Mouse (Mus musculus): ENCODE measurements around the gene Mis18bp1.
"Not testable (repeated sequence)": the region's sequence is repeated elsewhere in the genome, so short reads cannot be mapped to it uniquely, and the experiment has no call there.

Gene Mis18bp1

DNA sequence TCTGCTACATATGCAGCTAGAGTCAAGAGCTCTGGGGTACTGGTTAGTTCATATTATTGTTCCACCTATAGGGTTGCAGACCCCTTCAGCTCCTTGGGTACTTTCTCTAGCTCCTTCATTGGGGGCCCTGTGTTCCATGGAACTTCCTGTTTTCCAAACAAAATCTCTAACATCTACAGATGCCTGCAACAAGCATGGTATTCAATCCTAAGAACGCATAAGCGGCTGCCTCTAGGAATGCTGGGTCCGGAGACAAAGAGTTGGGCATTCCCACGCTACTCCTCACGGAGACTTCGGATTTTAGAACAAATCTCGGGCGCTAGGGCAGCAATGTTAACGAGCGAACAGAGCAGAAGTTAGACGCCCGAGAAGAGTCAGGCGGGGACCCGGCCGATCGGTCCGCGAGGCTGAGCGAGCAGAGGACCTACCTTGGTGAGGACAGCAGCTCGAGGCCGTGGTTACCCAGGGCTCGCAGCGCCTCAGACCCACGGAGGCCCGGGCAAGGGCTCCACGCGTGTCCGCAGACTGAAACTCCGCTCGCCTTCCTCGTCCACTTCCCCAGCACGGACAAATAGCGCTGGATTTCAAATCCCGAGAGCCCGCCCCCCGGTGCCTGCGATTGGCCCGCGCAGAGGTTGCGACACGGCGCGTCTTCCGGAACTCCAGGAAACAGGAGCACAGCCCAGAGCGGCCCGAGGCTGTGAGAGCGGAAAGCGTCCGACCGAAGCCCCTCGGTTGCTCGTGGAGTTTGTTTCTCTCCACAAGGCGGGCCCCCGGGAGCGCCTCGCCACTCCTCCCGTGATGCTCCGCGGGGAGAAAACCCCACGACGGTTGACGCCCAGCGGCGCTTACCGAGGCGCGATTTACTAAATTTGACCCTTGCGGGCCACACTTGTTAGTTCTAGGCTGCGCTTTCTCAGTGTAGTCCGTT, at the start of gene Mis18bp1:
Gene Mis18bp1 (minus strand): TSS at position 584 of the 931 bp plus-strand sequence.
- DNase-seq (ENCODE audit: low spot score in 2 of 2): peak; percentile 96

DNA sequence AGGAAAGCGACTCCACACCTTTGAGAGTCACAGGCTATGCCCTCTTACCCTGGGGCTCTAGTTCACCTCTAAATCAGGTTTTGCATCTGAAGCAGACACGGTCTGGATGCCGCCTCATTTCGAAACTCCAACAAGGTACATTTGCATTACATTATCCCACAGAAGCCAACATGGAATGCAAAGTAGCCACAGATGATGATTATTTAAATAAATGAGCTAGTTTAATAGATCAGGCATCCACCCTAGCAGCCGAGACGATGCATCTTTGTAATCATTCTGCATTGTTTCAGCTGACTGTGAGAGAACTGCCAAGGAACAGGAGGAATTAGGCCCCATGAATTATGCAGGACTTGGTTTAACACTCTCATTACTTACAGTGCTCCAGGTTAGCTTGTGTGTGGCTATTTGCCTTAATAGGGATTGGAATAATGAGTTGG, 44.0 kb upstream of the Mis18bp1 start:
- no peak for DNase-seq (ENCODE audit: low spot score in 2 of 2)

DNA sequence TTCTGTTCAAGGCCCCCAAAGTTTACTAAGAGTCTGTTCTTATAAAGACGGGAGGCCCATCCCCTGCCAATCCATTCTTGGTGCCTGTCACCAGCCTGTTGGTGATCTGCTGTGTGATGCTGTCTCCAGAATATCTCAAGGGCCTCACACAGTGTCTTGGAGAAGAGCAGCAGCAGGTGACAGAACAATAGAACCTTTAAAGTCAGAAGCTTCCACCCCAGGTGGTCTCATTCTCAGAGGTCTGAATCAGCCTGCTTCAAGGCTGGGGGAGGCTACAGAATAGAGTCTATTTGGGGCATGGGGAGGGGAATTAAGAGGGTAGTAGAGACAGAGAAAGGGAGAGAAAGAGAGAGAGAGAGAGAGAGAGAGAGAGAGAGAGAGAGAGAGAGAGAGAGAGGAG, 34.0 kb upstream of the Mis18bp1 start:
- no peak for DNase-seq (ENCODE audit: low spot score in 2 of 2)

DNA sequence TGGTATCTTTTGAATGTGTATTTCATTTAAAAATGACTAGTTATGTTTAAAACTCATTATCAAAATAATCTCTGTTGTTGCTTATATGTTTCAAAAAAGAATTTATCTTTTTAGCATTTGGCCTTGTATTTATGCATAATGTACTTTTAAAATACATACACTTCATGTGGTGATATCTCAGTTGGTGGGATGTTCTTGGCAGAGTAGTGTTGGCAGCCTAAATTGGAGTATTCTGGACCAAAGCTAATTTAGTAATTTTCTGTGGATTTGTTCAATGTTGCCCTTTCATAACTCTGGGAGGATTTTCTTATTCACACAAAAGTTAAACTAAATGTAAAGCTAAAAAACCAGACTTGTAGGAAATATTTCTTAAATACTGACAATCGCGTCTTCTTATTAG, 29.4 kb upstream of the Mis18bp1 start:
- no peak for DNase-seq (ENCODE audit: low spot score in 2 of 2)

DNA sequence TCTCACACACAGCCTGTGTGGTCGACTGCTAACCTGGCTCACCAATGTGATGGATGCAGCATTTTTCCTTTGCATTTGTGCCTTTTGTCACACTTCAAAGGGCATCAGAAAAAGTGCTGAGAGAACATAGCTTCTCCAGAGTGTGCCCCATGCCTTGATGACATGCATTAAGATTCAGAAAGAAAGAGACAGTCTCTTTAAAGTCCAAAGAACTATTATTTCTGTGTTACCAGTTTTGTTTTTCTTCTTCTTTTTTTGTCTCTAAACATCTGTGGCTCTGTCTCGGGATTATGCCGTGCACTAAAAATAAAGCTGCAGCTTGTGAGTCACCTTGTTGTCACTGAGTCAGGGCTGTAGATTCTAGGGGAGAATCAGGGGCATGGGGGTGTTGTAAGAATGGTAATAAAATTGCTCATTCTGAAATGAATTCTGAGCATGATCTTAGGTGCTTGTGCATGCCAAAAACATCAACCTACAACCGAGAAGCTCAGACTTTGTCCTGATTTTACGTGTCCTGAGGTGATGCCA, 21.7 kb upstream of the Mis18bp1 start:
- no peak for DNase-seq (ENCODE audit: low spot score in 2 of 2)

DNA sequence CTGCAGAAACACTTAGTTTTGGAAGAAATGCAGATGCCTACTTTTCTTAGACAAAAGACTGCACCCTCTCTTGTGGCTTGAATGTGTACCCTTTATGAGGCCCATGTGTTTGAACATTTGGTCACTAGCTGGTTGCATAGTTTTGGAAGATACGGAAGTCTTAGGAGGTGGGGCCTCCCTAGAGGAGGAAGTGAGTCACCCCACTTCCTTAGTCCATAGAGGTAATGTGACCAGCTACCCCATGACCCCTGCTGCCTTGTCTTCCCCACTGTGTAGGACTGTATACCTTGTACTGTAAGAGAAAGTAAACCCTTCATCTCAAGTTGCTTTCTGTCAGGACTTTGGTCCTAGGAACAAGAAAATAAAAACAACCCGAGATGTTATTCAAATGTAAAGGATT, 16.8 kb upstream of the Mis18bp1 start:
- DNase-seq (ENCODE audit: low spot score in 2 of 2): no peak

DNA sequence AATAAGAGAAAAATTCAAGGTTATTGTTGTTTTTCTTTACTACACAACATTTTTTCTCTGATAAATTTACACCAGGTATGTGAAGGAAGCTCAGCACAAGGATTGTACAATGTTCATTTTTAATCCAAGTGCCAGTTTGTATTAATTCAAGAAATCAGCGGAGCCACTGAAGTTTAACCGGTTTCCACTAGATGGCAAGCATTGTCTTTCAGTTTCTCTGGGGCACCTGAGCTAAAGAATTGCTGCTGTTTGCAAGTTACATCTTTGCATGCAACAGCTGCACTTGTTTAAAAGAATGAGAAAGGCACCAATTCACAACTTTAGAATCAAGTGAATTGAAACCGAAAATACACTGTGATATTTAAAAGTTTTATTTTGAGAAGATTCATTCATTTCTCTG, 15.0 kb upstream of the Mis18bp1 start:
- no peak for DNase-seq (ENCODE audit: low spot score in 2 of 2)

DNA sequence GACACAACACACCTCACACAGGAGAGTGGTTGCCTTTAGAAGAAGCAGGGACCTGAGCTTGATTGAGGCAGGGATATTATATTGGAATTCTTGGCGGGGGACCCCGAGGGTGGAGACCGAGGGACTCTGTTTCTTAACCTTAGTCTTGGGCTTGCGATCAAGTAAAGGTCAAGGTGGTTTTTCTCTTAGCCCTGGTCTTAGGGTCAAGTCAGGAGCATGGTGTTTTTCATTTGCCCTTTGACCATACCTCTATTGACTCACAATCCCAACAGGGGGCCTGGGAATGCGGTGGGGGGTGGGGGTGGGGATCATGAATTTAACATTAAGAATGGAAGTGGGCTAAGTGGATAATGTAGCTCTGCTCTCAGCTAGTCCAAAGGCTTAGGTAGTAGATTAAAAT, 1.3 kb upstream of the Mis18bp1 start:
- DNase-seq (ENCODE audit: low spot score in 2 of 2): no peak

DNA sequence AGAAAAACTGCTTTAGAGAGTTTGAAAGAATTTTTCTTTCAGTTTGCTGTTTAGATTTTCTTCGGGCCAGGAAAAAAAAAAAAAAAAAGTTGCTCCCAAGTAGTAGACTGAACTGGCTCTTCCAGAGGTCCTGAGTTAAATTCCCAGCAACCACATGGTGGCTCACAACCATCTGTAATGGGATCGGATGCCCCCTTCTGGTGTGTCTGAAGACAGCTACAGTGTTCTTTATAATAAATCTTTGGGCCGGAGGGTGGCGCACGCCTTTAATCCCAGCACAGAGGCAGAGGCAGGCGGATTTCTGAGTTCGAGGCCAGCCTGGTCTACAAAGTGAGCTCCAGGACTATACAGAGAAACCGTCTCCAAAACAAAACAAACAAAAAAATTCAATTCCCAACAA, 555 bp upstream of the Mis18bp1 start:
- DNase-seq (ENCODE audit: low spot score in 2 of 2): peak; percentile 61 to 71

DNA sequence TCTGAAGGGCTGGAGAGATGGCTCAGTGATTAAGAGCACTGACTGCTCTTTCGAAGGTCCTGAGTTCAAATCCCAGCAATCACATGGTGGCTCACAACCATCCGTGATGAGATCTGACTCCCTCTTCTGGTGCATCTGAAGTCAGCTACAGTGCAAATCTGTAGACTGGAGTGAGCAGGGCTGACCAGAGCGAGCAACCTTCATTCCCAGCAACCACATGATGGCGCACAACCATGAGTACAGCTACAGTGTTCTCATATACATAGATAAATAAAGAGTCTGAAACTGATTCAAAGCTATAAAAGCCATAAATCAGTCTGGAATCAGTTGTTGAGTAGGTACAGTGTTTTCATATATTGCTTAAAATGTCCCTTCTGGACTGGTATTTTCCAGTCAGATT, 36.3 kb downstream of the Mis18bp1 start:
- not testable (repeated sequence) for DNase-seq (ENCODE audit: low spot score in 2 of 2)

DNA sequence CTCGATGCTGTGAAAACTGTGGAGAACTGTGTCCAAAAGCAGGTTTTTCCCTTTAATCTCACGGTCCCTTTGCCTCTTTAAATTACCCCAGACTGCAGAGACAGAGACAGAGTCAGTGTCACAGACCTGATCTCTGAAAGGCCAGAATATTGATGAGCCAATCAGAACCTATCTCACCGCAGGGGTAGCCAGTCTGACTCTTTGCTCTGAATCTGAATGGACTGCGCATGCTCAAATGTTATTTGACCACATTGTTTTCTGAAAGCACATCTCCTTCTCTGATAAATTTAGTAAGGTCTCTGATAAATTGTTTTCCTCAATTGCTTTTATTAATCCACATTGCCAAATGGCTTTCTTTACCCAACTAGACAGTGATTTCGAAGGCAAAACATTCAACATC, 53.0 kb downstream of the Mis18bp1 start:
- DNase-seq (ENCODE audit: low spot score in 2 of 2): no peak

DNA sequence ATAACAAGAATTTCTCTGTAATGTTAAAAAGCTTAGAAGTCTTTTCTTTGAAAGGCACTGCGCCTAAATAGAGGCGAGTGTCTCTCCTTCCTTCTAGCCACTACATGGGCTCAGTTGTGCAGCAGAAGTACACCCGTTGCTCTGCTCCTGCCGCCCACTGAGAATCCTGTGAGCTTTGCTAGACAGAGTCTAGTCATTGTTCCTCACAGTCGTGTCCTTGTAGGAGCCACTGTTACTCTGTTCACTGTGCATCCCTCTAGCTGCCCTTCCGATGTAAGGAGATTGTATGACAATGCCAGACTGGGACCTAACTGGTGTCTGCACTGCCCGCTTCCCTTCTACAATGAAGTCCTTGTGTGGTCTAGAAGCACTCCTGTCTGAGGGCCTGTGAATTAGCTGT, 53.4 kb downstream of the Mis18bp1 start:
- DNase-seq (ENCODE audit: low spot score in 2 of 2): no peak

DNA sequence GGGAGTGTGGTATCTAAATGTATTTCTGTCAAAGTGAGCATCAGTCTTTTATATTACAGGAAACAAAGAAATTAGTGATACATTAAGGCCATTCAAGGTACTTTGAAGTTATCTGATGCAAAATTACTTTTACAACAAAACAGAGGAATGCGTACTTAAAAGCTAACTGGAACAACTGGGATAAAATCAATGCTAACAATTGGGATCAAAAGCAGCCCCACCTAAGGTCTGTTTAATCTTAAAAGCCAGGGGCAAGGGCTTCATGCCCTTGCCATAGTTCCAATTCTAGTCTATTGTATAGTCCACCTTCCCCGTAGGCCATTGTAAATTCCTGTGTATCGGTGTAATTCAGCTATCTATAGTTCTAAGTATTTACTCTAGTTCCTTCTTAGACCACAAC, 57.4 kb downstream of the Mis18bp1 start:
- not testable (repeated sequence) for DNase-seq (ENCODE audit: low spot score in 2 of 2)

DNA sequence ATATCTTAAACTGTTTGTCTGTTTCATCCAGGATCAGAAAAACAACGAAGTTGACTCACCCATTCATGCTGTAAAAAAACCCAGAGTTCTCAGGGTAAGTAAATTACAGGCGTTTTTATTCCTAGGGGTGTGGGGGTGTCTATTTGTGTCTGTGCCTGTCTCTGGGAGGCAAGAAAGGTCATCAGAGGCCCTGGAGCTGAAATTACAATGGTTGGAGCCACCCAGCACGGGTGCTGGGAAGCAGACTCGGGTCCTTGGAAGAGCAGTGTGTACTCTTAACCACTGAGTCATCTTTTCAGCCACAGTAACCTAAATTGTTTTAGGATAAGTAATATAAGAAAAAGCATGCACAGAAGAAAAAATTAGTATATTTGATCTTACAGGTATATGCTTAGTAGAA, 58.5 kb downstream of the Mis18bp1 start:
- no peak for DNase-seq (ENCODE audit: low spot score in 2 of 2)

DNA sequence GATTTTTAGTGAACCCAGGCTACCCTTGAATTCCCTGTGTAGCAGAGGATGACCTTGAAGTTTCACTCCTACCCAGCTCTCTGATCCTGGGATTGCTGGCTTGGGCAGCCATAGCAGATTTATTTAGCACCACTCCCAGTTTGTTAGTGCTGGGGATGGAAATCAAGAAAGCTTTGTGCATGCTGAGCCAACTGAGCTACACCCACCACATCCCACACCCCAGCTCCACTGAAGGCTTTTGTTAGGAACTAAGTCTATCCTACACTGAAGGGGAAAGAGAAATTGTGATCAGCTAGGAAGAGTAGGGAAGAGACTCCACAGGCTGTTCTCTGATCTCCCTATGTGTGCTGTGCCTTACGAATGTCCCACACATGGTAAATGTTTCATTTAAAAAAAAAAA, 59.6 kb downstream of the Mis18bp1 start:
- DNase-seq (ENCODE audit: low spot score in 2 of 2): no peak

DNA sequence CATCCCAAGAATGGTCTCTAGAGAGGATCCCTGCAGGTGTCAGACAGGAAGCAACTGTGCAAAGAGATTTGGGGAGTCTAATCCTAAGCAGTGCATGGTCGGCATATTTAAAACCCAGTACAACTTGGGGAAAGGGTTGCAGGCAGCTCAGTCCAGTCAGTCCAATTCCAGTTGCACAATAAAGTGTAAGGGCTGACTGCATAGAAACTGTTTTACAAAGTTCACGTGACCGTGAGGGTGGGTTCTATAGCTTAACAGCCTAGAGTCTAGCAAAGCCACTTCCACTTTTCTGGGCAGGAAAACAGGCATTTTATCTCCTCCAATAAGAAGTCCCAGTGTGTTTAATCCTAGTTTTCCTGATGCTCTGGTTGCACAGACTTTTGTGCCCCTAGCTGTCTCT, 60.9 kb downstream of the Mis18bp1 start:
- no peak for DNase-seq (ENCODE audit: low spot score in 2 of 2)

DNA sequence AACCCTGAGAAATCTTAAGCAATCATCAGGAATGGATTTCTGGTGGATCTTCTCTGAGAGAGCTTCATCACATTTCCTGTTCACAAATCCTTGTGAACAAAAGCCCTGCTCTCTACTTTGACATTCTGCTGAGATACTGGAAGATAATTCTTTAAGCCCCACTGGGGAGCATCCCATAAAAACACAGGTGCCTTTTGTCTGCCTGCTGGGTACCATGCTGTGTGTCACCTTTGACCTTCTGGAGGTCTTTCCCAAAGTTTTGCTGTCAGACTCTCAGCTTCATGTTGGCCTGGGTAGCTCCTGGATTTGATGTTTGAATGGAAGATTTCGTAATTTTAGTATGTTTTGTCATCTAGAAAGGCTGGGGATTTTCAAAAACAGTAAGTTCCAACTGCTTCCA, 63.7 kb downstream of the Mis18bp1 start:
- no peak for DNase-seq (ENCODE audit: low spot score in 2 of 2)

All from spleen, postnatal 36 days (tissue).